4 mouse cellular contexts compared by ENCODE assay signal in the genomic region with DNA sequence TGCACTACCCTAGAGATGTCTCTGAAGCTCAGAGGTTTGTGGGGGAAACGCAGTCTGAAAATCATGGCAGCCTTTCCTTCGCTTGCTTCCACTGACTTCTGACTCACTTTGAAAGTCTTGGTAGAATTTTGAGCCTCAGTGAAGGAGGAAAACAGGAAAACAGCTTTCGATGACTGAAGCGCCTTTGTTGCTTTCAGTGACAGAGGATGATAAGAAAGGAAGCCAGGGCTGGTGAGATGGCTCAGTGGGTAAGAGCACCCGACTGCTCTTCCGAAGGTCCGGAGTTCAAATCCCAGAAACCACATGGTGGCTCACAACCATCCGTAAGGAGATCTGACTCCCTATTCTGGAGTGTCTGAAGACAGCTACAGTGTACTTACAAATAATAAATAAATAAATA. TPM values are rescaled to one million over a fixed set of nuclear protein-coding genes. Genes with fewer than 3 reads are reported as not detected.
"Had no signal": no experiment of that assay in that cellular context is flagged by ENCODE, and none has a peak within 500 bp of the region (broad histone marks: within the 10 kb centered on the region; RNA-seq: fewer than 3 reads in every experiment).

No protein-coding gene starts in this region.

RNA-seq across cellular contexts. Expression of gene Gbp5, which starts 55.1 kb away (rescaled TPM):
- polyA plus RNA-seq: kidney, embryonic 14.5 days; kidney, embryonic 16.5 days; limb, embryonic 12.5 days; liver, embryonic 11.5 days had no signal
